Mouse (Mus musculus) gastrocnemius, adult 2 months (tissue): ENCODE data around the gene Rtkn. TPM values are rescaled to one million over a fixed set of nuclear protein-coding genes. Genes with fewer than 3 reads are reported as not detected.

Experiments
- DNase-seq: peaks from one replicate; pipeline ENCODE4 v3.0.0; 2022
- H3K27ac ChIP-seq: fragments of 200-600 bp; 2 replicates; pipeline ENCODE4 v1.8.1; 2022; ENCODE audit warnings: mild to moderate bottlenecking
- H3K4me3 ChIP-seq: fragments of 200-600 bp; 2 replicates; pipeline ENCODE4 v1.8.1; 2022; ENCODE audit warnings: mild to moderate bottlenecking, moderate library complexity
- CTCF ChIP-seq: fragments of 200-600 bp; IDR thresholded peaks from 2 replicates; pipeline ENCODE4 v1.8.1; 2022; ENCODE audit warnings: antibody characterized with exemption, mild to moderate bottlenecking, moderate library complexity
- intact Hi-C: fragments of 180-260 bp; cut with DNase I; formaldehyde crosslinking; loops from one replicate; pipeline ENCODE4 v1.15.1; 2025
- long read RNA-seq, 2 experiments: library from polyadenylated mRNA; stranded (forward); transcript quantifications; one replicate each; pipeline ENCODE4 v2.0.0; 2021
- total RNA-seq, 2 experiments: library from RNA; stranded (reverse); gene quantifications; 2 replicates each; pipeline ENCODE4 v1.2.3; 2021

The Rtkn gene
- 10 to 100 TPM; 12.2 to 15.3 TPM for total RNA-seq
- long read RNA-seq, experiment 1, transcript Rtkn-202 (12 exons, 3,080 nt) = major isoform, 5 of 26 reads
- long read RNA-seq, experiment 1, partial matches to known transcripts = 7 of 26 reads
- long read RNA-seq, experiment 1, other reads (novel, unspliced or antisense) = 11 of 26 reads
- long read RNA-seq, experiment 2, partial matches to known transcripts = 4 of 17 reads
- long read RNA-seq, experiment 2, other reads (novel, unspliced or antisense) = 7 of 17 reads

- no peak for TF ChIP-seq CTCF
These were observed at the start of gene Rtkn for GRCm38 (mm10) chr6:83134951-83135513. Gene Rtkn, plus strand, starts transcription at chr6:83135463.

GRCm38 (mm10) chr6:83086121-83087035 lies 48.9 kb upstream of the Rtkn start, which contains the start of gene Lbx2:
Gene Lbx2, plus strand, starts transcription at chr6:83086367.
- peak within 1 kb of the TSS; percentile 85 for H3K27ac ChIP-seq
- H3K4me3 ChIP-seq = peak within 1 kb of the TSS; percentile 75
- no peak for TF ChIP-seq CTCF
- intact Hi-C loops = no loop called here
- peak; percentile 22 for DNase-seq

More at GRCm38 (mm10) chr6:83134951-83135513, at the start of gene Rtkn:
- intact Hi-C loops = no loop called here
- H3K27ac ChIP-seq = peak within 1 kb of the TSS; percentile 99
- H3K4me3 ChIP-seq = peak within 1 kb of the TSS; percentile 92
- DNase-seq = no peak

- TF ChIP-seq CTCF = no peak
- intact Hi-C loops = no loop called here
- Histone ChIP-seq H3K4me3 (peak overlapping the region; percentile 75), H3K27ac (peak overlapping the region; percentile 85)
- peak; percentile 81 for DNase-seq
These were observed 47.9 kb upstream of the Rtkn start for GRCm38 (mm10) chr6:83087205-83087925.

DNA sequence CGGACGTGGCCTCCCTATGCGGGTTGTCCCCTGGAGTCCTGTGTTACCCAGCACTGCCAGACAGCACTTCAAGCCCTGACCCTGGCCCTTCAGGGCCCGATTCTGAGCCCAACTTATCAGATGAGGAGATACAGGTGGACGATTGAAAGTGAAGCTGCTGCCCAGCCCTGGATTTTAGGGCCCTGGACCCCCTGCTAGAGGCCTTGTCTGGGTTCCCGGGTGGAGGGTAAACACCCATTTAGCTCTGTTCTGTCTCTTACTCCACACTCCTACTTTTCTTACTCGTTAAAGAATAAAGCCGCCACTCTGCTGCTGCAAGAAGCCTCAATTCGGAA lies 47.4 kb upstream of the Rtkn start:
- intact Hi-C loops = no loop called here
- Histone ChIP-seq H3K27ac (peak overlapping the region; percentile 85), H3K4me3 (peak overlapping the region; percentile 75)
- no peak for DNase-seq
- no peak for TF ChIP-seq CTCF

GRCm38 (mm10) chr6:83092416-83093127 lies 42.7 kb upstream of the Rtkn start:
- no peak overlapping the region for H3K27ac ChIP-seq
- intact Hi-C loops = no loop called here
- peak; percentile 11 for DNase-seq
- no peak for TF ChIP-seq CTCF
- H3K4me3 ChIP-seq = no peak overlapping the region

DNA sequence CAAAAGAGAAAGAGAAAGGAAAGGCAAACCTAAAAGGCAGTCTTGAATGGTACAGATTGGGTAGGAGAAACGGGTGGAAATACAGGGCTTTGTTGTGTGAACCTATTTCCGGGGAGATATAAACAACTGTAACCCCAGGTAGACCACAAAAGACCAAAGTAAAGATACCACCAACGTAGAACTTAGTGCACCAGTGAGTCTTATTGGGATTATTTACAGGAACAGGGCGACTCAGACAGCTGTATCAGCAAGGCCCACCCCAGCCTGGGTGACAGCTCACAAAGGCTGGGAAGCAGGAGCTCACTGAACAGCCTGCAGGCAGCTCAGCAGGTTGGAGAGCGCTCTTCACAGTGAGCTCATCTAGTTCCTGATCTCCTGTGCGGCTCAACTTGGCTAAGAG lies 39.3 kb upstream of the Rtkn start:
- DNase-seq = peak; percentile 6
- Histone ChIP-seq H3K27ac (no peak overlapping the region), H3K4me3 (no peak overlapping the region)
- no peak for TF ChIP-seq CTCF
- intact Hi-C loops = no loop called here

GRCm38 (mm10) chr6:83098411-83098810 lies 36.9 kb upstream of the Rtkn start:
- intact Hi-C loops = no loop called here

GRCm38 (mm10) chr6:83101316-83101687 lies 34.0 kb upstream of the Rtkn start, which contains the start of the genes Ccdc142 and Gm42688:
Gene Ccdc142, plus strand, starts transcription at chr6:83101601.
Gene Gm42688, plus strand, starts transcription at chr6:83101617.
- intact Hi-C loops = loop anchor here (1.0 to 10.0 kb wide), 3 partner anchors 47 to 403 kb away; partner anchors contain the start of genes Aup1, Dguok and Htra2
- peak within 1 kb of the TSS; percentile 92 for H3K27ac ChIP-seq
- H3K4me3 ChIP-seq = peak within 1 kb of the TSS; percentile 97
- peak; percentile 62 for TF ChIP-seq CTCF
- DNase-seq = peak; percentile 92

More at GRCm38 (mm10) chr6:83098411-83098810, 36.9 kb upstream of the Rtkn start:
- no peak for DNase-seq
- H3K4me3 ChIP-seq = no peak overlapping the region
- H3K27ac ChIP-seq = no peak overlapping the region
- no peak for TF ChIP-seq CTCF

DNA sequence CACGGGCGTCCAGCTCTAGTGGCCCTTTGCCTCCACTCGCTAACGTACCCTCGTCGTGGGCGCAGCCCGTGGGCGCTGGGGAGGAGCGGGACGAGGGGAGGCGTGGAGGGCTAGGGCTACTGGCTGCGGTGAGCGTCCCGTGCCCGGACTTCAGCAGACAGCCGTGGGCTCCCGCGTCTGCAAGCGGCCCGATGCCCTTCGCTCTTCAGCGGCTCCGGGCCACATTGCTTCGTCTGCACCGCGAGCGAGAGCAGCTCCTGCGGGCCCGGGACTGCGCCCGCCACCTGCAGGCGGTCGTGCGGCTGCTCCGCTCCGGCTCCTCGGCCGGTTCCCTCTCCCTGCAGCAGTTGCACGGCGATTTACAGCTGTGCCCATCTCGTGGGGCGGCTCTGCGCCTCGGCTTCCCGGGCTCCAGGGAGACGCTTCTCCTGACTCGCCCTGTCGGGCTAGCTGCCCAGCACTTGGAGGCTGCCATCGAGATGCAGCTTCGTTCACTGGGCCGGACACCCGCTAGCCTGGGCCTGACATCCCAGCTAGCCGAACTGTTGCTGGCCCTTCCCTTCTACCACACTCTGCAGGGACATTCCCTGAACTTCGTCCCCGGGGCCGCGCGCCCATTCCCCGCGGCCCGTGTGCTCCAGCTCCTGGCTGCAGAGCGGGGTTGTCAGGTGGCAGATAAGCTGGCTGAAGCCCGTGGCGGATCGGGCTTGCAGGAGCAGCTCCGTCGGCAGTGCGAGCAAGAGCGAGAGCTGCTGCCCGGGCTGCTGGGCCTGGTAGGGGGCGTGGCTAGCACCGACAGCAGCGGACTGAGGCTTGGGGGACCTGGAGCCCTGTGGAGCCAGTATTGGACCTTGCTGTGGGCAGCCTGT lies 33.3 kb upstream of the Rtkn start:
- DNase-seq = peak; percentile 79
- Histone ChIP-seq H3K4me3 (peak overlapping the region; percentile 97), H3K27ac (peak overlapping the region; percentile 92)
- intact Hi-C loops = loop anchor here (1.0 to 10.0 kb wide), 3 partner anchors 47 to 403 kb away; partner anchors contain the start of genes Aup1, Dguok and Htra2
- TF ChIP-seq CTCF = peak; percentile 65

DNA sequence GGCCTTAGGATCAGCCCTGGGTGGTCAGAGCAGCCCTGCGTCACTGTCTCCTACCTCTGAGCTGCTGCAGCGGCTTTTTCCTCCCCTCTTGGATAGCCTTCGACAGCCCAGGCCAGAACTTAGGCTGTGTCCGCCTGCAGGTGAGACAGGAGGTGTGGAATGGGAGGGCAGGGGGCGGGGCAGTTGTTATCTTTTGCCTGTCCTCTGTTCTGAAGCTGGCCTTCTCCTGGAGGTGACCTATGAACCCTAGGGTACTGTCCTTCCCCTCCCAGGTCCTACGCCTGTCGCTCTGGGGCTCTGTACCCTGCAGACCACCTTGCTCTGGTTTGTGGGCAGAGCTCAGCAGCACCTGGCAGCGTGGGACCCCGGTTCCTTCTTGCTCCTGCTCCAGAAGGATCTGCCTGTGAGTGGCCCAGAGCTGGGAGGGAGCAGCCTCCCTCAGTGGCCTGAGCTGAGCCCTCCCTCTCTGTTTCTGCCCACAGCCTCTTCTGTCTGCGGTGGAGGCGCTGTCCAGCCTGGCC lies 32.1 kb upstream of the Rtkn start:
- peak; percentile 23 for DNase-seq
- Histone ChIP-seq H3K4me3 (peak overlapping the region; percentile 97), H3K27ac (no peak overlapping the region)
- intact Hi-C loops = loop anchor here (10.0 kb wide), 1 partner anchor 402 kb away; the partner anchor contains the start of gene Dguok
- TF ChIP-seq CTCF = no peak
